Mouse (Mus musculus) kidney, adult 2 months (tissue): ENCODE results near the gene Arl8a. TPM values are rescaled to one million over a fixed set of nuclear protein-coding genes. Genes with fewer than 3 reads are reported as not detected.
A peak's percentile ranks its signal among the peaks of the same experiment; 100 is the strongest.

Experiments
- DNase-seq: peaks from one replicate; pipeline ENCODE4 v3.0.0; 2021
- H3K27ac ChIP-seq: fragments of 200-500 bp; 2 replicates; pipeline ENCODE4 v1.5.1; 2012; ENCODE audit warnings: low read depth, low read length, control low read depth, inconsistent platforms; ENCODE audit not compliant: insufficient read depth
- H3K27me3 ChIP-seq: fragments of 200-500 bp; replicated peaks from 2 replicates; pipeline ENCODE4 v1.6.1; 2012; ENCODE audit warnings: mild to moderate bottlenecking, moderate library complexity, low read length, inconsistent platforms; ENCODE audit not compliant: control insufficient read depth, insufficient read depth
- H3K36me3 ChIP-seq: fragments of 200-500 bp; 2 replicates; pipeline ENCODE4 v1.6.1; 2012; ENCODE audit warnings: mild to moderate bottlenecking, moderate library complexity, low read length, inconsistent platforms; ENCODE audit not compliant: control insufficient read depth, insufficient read depth
- H3K4me1 ChIP-seq: fragments of 200-500 bp; 2 replicates; pipeline ENCODE4 v1.6.1; 2011; ENCODE audit warnings: low read length; ENCODE audit not compliant: control insufficient read depth, insufficient read depth
- H3K4me3 ChIP-seq: fragments of 200-500 bp; 2 replicates; pipeline ENCODE4 v1.5.1; 2011; ENCODE audit warnings: mild to moderate bottlenecking, low read depth, low read length, control low read depth; ENCODE audit not compliant: insufficient read depth
- CTCF ChIP-seq: fragments of 200-500 bp; conservative IDR thresholded peaks from 2 replicates; pipeline ENCODE4 v1.5.1; 2011; ENCODE audit warnings: low read depth, mild to moderate bottlenecking, control low read depth, low read length, moderate library complexity, mixed read lengths; ENCODE audit not compliant: insufficient read depth, insufficient read length
- POLR2A ChIP-seq: fragments of 200-500 bp; IDR thresholded peaks from one replicate; pipeline ENCODE4 v1.6.1; 2011; ENCODE audit warnings: low read depth, low read length, control low read depth
- WGBS: fragments of 180-500 bp; shearing (Covaris S2); methylation state at CpG from one replicate; pipeline ENCODE4 v1.1.7; 2018; 5-methylcytosine and 5-hydroxymethylcytosine counted together
- polyA plus RNA-seq: library from polyadenylated mRNA; depleted of rRNA; stranded (reverse); fragments of >200 nt; gene quantifications from 2 replicates; pipeline ENCODE4 v1.2.3, GENCODE M21; 2012; rRNA removed

The Arl8a gene
- polyA plus RNA-seq, 1 experiment: 107 TPM

- Histone ChIP-seq H3K27me3 (no peaks in the 10 kb centered on the region), H3K27ac (no peak overlapping the region), H3K36me3 (no peaks in the 10 kb centered on the region), H3K4me1 (no peaks in the 10 kb centered on the region), H3K4me3 (no peak overlapping the region)
- DNase-seq: peak; percentile 77
- WGBS: 18% methylated on average over 21 of the region's 21 CpGs
- TF ChIP-seq CTCF (no peak), POLR2A (no peak)
Observed at GRCm38 (mm10) chr1:135199014-135199819, 52.6 kb downstream of the Arl8a start.

GRCm38 (mm10) chr1:135200400-135200799 lies 53.8 kb downstream of the Arl8a start:
- Histone ChIP-seq H3K27ac (no peak overlapping the region), H3K4me3 (no peak overlapping the region), H3K4me1 (no peaks in the 10 kb centered on the region), H3K36me3 (no peaks in the 10 kb centered on the region), H3K27me3 (no peaks in the 10 kb centered on the region)
- no peak for TF ChIP-seq CTCF
- no peak for TF ChIP-seq POLR2A
- WGBS: 49% methylated on average over 4 of the region's 4 CpGs
- DNase-seq: peak; percentile 55

- DNase-seq: no peak
- 56% methylated on average over 12 of the region's 12 CpGs for WGBS
- no peak for TF ChIP-seq CTCF
- no peak for TF ChIP-seq POLR2A
- Histone ChIP-seq H3K27ac (no peak overlapping the region), H3K27me3 (no peaks in the 10 kb centered on the region), H3K4me3 (no peak overlapping the region), H3K36me3 (no peaks in the 10 kb centered on the region), H3K4me1 (no peaks in the 10 kb centered on the region)
Observed at GRCm38 (mm10) chr1:135204196-135205126, 57.8 kb downstream of the Arl8a start.

GRCm38 (mm10) chr1:135205257-135205656 lies 58.6 kb downstream of the Arl8a start:
- H3K27me3 ChIP-seq: no peaks in the 10 kb centered on the region
- H3K36me3 ChIP-seq: no peaks in the 10 kb centered on the region
- WGBS: 86% methylated on average over 4 of the region's 4 CpGs
- H3K4me1 ChIP-seq: no peaks in the 10 kb centered on the region
- TF ChIP-seq CTCF: no peak
- TF ChIP-seq POLR2A: no peak
- no peak overlapping the region for H3K4me3 ChIP-seq
- H3K27ac ChIP-seq: no peak overlapping the region
- DNase-seq: no peak

Other genes starting within 250 kb of the Arl8a start
- gene Ppp1r12b, start 190.9 kb upstream of the Arl8a start, polyA plus RNA-seq: 5.6 and 5.8 TPM in 2 replicates
- gene Ube2t, start 184.3 kb upstream of the Arl8a start, polyA plus RNA-seq: 0.61 and 0.83 TPM in 2 replicates
- gene Lgr6, start 41.5 kb upstream of the Arl8a start, polyA plus RNA-seq: 0.42 and 0.75 TPM in 2 replicates
- gene Ptpn7, start 14.1 kb upstream of the Arl8a start, polyA plus RNA-seq: 0.73 and 2.5 TPM in 2 replicates
- gene Gpr37l1, start 20.9 kb downstream of the Arl8a start, polyA plus RNA-seq: 0.75 and 0.98 TPM in 2 replicates
- 23.1 and 25.0 TPM in 2 replicates for gene Elf3, start 111.7 kb downstream of the Arl8a start, polyA plus RNA-seq
- 28.7 and 29.1 TPM in 2 replicates for gene Rnpep, start 137.3 kb downstream of the Arl8a start, polyA plus RNA-seq
- 122 and 134 TPM in 2 replicates for gene Timm17a, start 167.0 kb downstream of the Arl8a start, polyA plus RNA-seq
- 2.6 and 3.8 TPM in 2 replicates for gene Lmod1, start 178.0 kb downstream of the Arl8a start, polyA plus RNA-seq
- gene Shisa4, start 228.4 kb downstream of the Arl8a start, polyA plus RNA-seq: 21.1 and 22.6 TPM in 2 replicates